Mouse (Mus musculus): Measurements from ENCODE around the gene Tcf7l1.

DNA sequence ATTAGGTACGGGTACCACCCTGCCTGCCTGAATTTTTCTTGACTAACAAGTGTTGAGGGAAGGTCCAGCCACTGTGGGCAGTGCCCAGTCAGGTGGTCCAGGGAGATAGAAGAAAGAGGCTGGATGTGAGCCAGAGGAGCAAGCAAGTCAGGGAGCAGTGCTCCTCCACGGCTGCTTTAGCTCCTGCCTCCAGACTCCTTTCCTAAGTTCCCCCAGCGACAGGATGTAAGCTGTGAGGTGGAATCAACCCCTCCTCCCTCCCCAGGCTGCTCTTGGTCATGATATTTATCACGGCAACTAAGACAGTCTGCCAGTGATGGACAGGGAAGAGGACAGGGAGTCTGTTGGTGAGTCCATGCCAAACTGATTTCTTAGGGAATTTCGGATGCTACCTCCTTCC is 195.1 kb downstream of the Tcf7l1 start:
- TF ChIP-seq CTCF (IDR thresholded peaks at IDR 0.05; ENCODE audit: low read depth) (no peak), EP300 (IDR thresholded peaks at IDR 0.05; ENCODE audit: low read depth) (no peak)
